ENCODE assay signal across 20 mouse cellular contexts in genomic region chr4:87035701-87036100, GRCm38 (mm10).
DNase-seq lines count a peak whose midpoint lies in the region; ATAC-seq lines count a peak whose summit lies in the region.
"Had no signal": no experiment of that assay in that cellular context is flagged by ENCODE, and none has a peak within 500 bp of the region (broad histone marks: within the 10 kb centered on the region; RNA-seq: fewer than 3 reads in every experiment).

No protein-coding gene starts in this region.

- intact Hi-C loops in left cerebral cortex, postnatal 14 days (cut with DNase I) = loop anchor here (1.0 to 10.0 kb wide), 2 partner anchors 10 to 189 kb away; no protein-coding TSS in a partner anchor

- DNase-seq in heart, adult 11 months = peak; percentile 76
- no peak for DNase-seq in heart, adult 8-10 months (ENCODE audit: low spot score)
- peak; percentile 73 to 90 for DNase-seq in left cerebral cortex, postnatal 14 days (ENCODE audit: low spot score in 2 of 2)
- peak; percentile 75 for DNase-seq in right cerebral cortex, postnatal 25 days
- DNase-seq in adrenal gland, adult 2 months = no peak
- no peak for DNase-seq in urinary bladder, postnatal 10 days (ENCODE audit: low spot score)
- DNase-seq: adrenal gland, postnatal 25 days; cerebellum, adult 11 months; cerebellum, adult 9-11 months; forebrain, postnatal 0 days; gastrocnemius, adult 2 months; kidney, postnatal 4 days; liver, embryonic 13.5 days; lung, adult 2 months; lung, postnatal 14 days; thymus, adult 18-20 months; thymus, postnatal 36 days had no signal

- ATAC-seq in frontal cortex, adult (ENCODE audit: low TSS enrichment) = peak; percentile 69
- no peak for ATAC-seq in activated CD4-positive, CD25-positive, alpha-beta regulatory T cell, adult 4 months
- ATAC-seq: forebrain, postnatal 0 days; intestine, postnatal 0 days had no signal

Comparison
In these comparisons a context has a peak if more than half of its experiments do, and no peak if none do; other contexts are left out.
1. DNase-seq: peak in heart, adult 11 months (single experiment), left cerebral cortex, postnatal 14 days (2 of 2) and right cerebral cortex, postnatal 25 days (single experiment); none in heart, adult 8-10 months (single experiment), adrenal gland, adult 2 months (single experiment) and urinary bladder, postnatal 10 days (single experiment).